ENCODE assay signal across 8 mouse cellular contexts in genomic region chr9:78521689-78522088, GRCm38 (mm10). TPM values are rescaled to one million over a fixed set of nuclear protein-coding genes. Genes with fewer than 3 reads are reported as not detected.
DNase-seq lines count a peak whose midpoint lies in the region; ATAC-seq and TF ChIP-seq lines count a peak whose summit lies in the region.

No protein-coding gene starts in this region.

- H3K9ac ChIP-seq in embryonic facial prominence, embryonic 13.5 days, result 0 out of 2 replicates have a peak overlapping the region, but pooled peaks have one; percentile 6
- peak overlapping the region; percentile 58; the same call in 1 of the 2 replicates for H3K9ac ChIP-seq in hindbrain, embryonic 14.5 days
- H3K9ac ChIP-seq in liver, embryonic 13.5 days, result peak overlapping the region; percentile 54

- H3K27ac ChIP-seq in embryonic facial prominence, embryonic 13.5 days, result no peak overlapping the region
- 0 out of 2 replicates have a peak overlapping the region, but pooled peaks have one; percentile 85 for H3K27ac ChIP-seq in hindbrain, embryonic 14.5 days
- H3K27ac ChIP-seq in liver, embryonic 13.5 days, result peak overlapping the region; percentile 71

- no peaks in the 10 kb centered on the region for H3K79me2 ChIP-seq in myocyte (ENCODE audit: control insufficient read depth, insufficient read depth)

- H3K4me1 ChIP-seq in embryonic facial prominence, embryonic 13.5 days, result peaks cover 21% of the 10 kb centered on the region
- peaks cover 6% of the 10 kb centered on the region; the same call in 1 of the 2 replicates for H3K4me1 ChIP-seq in hindbrain, embryonic 14.5 days (replicated peaks; ENCODE audit: control insufficient read depth, insufficient read depth, low read length)
- H3K4me1 ChIP-seq in liver, embryonic 13.5 days (replicated peaks), result peaks cover 37% of the 10 kb centered on the region

- no peak overlapping the region for H3ac ChIP-seq in myocyte (ENCODE audit: control insufficient read depth, insufficient read length)

- no peaks in the 10 kb centered on the region for H3K9me3 ChIP-seq in embryonic facial prominence, embryonic 13.5 days
- H3K9me3 ChIP-seq in hindbrain, embryonic 14.5 days (ENCODE audit: control insufficient read depth, low read length), result no peaks in the 10 kb centered on the region
- no peaks in the 10 kb centered on the region for H3K9me3 ChIP-seq in liver, embryonic 13.5 days (replicated peaks)

- H3K27me3 ChIP-seq in embryonic facial prominence, embryonic 13.5 days, result 0 out of 2 replicates have a peak, but pooled peaks cover 4% of the 10 kb centered on the region
- no peaks in the 10 kb centered on the region for H3K27me3 ChIP-seq in hindbrain, embryonic 14.5 days (ENCODE audit: control insufficient read depth, insufficient read depth, low read length)
- H3K27me3 ChIP-seq in liver, embryonic 13.5 days, result 0 out of 2 replicates have a peak, but pooled peaks cover 3% of the 10 kb centered on the region
- H3K27me3 ChIP-seq in myocyte (ENCODE audit: control insufficient read depth, insufficient read depth, insufficient read length), result no peaks in the 10 kb centered on the region

- peak overlapping the region; percentile 87 for H3K4me2 ChIP-seq in embryonic facial prominence, embryonic 13.5 days
- peak overlapping the region; percentile 54 for H3K4me2 ChIP-seq in hindbrain, embryonic 14.5 days (replicated peaks)
- H3K4me2 ChIP-seq in liver, embryonic 13.5 days, result peak overlapping the region; percentile 73
- peak overlapping the region; percentile 86 for H3K4me2 ChIP-seq in myocyte (ENCODE audit: low read depth)

- DNase-seq in spleen, adult 18-20 months, result peak; percentile 18 to 46
- DNase-seq in spleen, adult 12 weeks (ENCODE audit: low spot score), result no peak
- peak; percentile 44 for DNase-seq in hindbrain, embryonic 14.5 days (ENCODE audit: low spot score)
- peak; percentile 43 for DNase-seq in liver, embryonic 13.5 days
- peak; percentile 70 for DNase-seq in thymus, postnatal 4 days
- DNase-seq in yolk sac, embryonic 10.5 days (ENCODE audit: low spot score), result no peak

- peak overlapping the region; percentile 47 for H3K4me3 ChIP-seq in embryonic facial prominence, embryonic 13.5 days
- H3K4me3 ChIP-seq in hindbrain, embryonic 14.5 days (replicated peaks; ENCODE audit: low read length), result peak overlapping the region; percentile 38
- peak overlapping the region; percentile 50 for H3K4me3 ChIP-seq in liver, embryonic 13.5 days (replicated peaks)
- H3K4me3 ChIP-seq in myocyte, result peak overlapping the region; percentile 37

- ATAC-seq in embryonic facial prominence, embryonic 13.5 days (ENCODE audit: insufficient number of reproducible peaks, insufficient read depth, low FRiP score, low TSS enrichment, low read depth), result no peak
- ATAC-seq in hindbrain, embryonic 14.5 days (ENCODE audit: low FRiP score), result 0 out of 2 replicates have a peak, but pooled peaks have one; percentile 6
- ATAC-seq in liver, embryonic 13.5 days (ENCODE audit: low read depth), result peak; percentile 8; the same call in 1 of the 2 replicates

- 22% methylated on average over 14 of the region's 14 CpGs for WGBS in embryonic facial prominence, embryonic 13.5 days
- WGBS in hindbrain, embryonic 14.5 days, result 42% methylated on average over 14 of the region's 14 CpGs
- 12% methylated on average over 14 of the region's 14 CpGs for WGBS in liver, embryonic 13.5 days (ENCODE audit: insufficient replicate concordance)

- H3K36me3 ChIP-seq in embryonic facial prominence, embryonic 13.5 days, result no peaks in the 10 kb centered on the region
- no peaks in the 10 kb centered on the region for H3K36me3 ChIP-seq in hindbrain, embryonic 14.5 days (replicated peaks; ENCODE audit: control insufficient read depth, insufficient read depth)
- no peaks in the 10 kb centered on the region for H3K36me3 ChIP-seq in liver, embryonic 13.5 days
- H3K36me3 ChIP-seq in myocyte (ENCODE audit: control insufficient read depth, insufficient read depth), result no peaks in the 10 kb centered on the region

- no peak for TF ChIP-seq POLR2A in myocyte (IDR thresholded peaks at IDR 0.05; ENCODE audit: insufficient read length, low read depth)

TF ChIP-seq in myocyte, 11 proteins besides CTCF, POLR2A, EP300 and RAD21:
- no peak for TF ChIP-seq CEBPB (IDR thresholded peaks at IDR 0.05; ENCODE audit: insufficient read depth, poor library complexity, severe bottlenecking)
- no peak for TF ChIP-seq REST (IDR thresholded peaks at IDR 0.05; ENCODE audit: insufficient read depth, insufficient read length)
- TF ChIP-seq MAX (IDR thresholded peaks at IDR 0.05; ENCODE audit: low read depth), result no peak
- TF ChIP-seq TCF12 (IDR thresholded peaks at IDR 0.05; ENCODE audit: insufficient read depth, poor library complexity, severe bottlenecking), result no peak
- no peak for TF ChIP-seq TCF3 (IDR thresholded peaks at IDR 0.05; ENCODE audit: insufficient read length, low read depth)
- no peak for TF ChIP-seq E2F4 (IDR thresholded peaks at IDR 0.05; ENCODE audit: insufficient read depth)
- TF ChIP-seq MYOD1 (IDR thresholded peaks at IDR 0.05; ENCODE audit: control insufficient read depth in 1 of 3, insufficient read length in 2 of 3, low read depth in 2 of 3), result no peak
- no peak for TF ChIP-seq POLR2AphosphoS2 (IDR thresholded peaks at IDR 0.05; ENCODE audit: insufficient read length, low read depth)
- no peak for TF ChIP-seq MYOG (IDR thresholded peaks at IDR 0.05; ENCODE audit: control insufficient read depth in 1 of 3, insufficient read depth in 1 of 3, insufficient read length in 2 of 3, low read depth in 2 of 3)
- no peak for TF ChIP-seq SRF (IDR thresholded peaks at IDR 0.05; ENCODE audit: control insufficient read depth, insufficient read length, low read depth)
- no peak for TF ChIP-seq USF1 (IDR thresholded peaks at IDR 0.05; ENCODE audit: low read depth)

RNA-seq across cellular contexts. Expression of gene Eef1a1, which starts 32.7 kb away (rescaled TPM):
- 5,425 and 5,472 TPM in 2 replicates for polyA plus RNA-seq in embryonic facial prominence, embryonic 13.5 days (2015; fragmentation: Nextera tagmentation; extraction: Ambion mirVana)
- polyA plus RNA-seq in hindbrain, embryonic 14.5 days (2014; fragmentation: Nextera tagmentation; extraction: Ambion mirVana), result 3,726 and 3,749 TPM in 2 replicates
- polyA plus RNA-seq in liver, embryonic 13.5 days (2015; fragmentation: Nextera tagmentation; extraction: Ambion mirVana), result 2,607 and 2,711 TPM in 2 replicates
- polyA plus RNA-seq in myocyte (2012; fragmentation: generic; extraction: Trizol), result 8,203 TPM

Comparison
In these comparisons a context has a peak if more than half of its experiments do, and no peak if none do; other contexts are left out.
1. DNase-seq: peak in spleen, adult 18-20 months (2 of 2), hindbrain, embryonic 14.5 days (single experiment), liver, embryonic 13.5 days (single experiment) and thymus, postnatal 4 days (single experiment); none in spleen, adult 12 weeks (single experiment) and yolk sac, embryonic 10.5 days (single experiment).
2. H3K9ac ChIP-seq: peak in every context shown above with its lines; median percentile 58 in hindbrain, embryonic 14.5 days; 54 in liver, embryonic 13.5 days; 6 in embryonic facial prominence, embryonic 13.5 days.
3. Peak in every context shown above with its lines, with median percentiles within 50 percentile points of each other: H3K4me2 ChIP-seq and H3K4me3 ChIP-seq.